Mouse (Mus musculus): Measurements from ENCODE around the gene Patj.

DNA sequence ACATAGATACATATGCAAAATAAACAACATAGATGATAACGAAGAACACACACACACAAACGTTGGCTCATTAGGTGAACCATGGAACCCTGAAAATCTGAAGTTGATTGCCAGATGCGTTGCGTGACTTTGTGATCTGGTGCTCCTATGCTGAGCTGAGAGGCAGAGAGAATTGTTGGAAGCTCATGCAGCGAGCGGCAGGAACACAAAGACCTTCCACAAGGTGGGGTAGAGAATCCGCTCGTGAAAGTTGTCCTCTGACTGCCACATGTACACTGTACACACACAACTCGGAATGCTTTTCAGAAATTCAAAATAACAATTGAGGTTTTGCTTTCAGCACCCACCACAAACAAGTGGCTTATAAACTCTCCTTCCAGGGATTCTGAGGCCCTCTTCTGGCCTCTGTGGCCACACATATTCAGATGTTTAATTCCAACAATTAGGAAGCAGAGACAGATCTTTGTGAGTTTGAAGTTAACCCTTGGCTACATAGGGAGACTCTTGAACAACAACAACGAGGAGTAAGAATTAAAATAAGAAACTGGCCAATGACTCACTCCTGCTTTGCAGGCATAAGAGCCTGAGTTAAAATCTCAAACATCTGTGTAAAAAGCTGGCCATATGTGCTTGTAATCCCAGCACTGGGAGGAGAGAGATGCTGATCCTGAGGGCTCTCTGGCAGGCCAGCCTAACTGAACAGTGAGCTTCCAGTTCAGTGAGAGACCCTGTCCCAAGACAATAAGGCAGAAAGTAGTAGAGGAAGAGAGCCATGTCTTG lies 116.6 kb downstream of the Patj start:
- TF ChIP-seq EP300 (IDR thresholded peaks at IDR 0.05; ENCODE audit: low read depth) = no peak
- no peak for TF ChIP-seq CTCF (IDR thresholded peaks at IDR 0.05; ENCODE audit: low read depth)

Data from liver, postnatal 0 days (tissue).